Comparison of ENCODE assay signal across 10 mouse cellular contexts in the genomic region with DNA sequence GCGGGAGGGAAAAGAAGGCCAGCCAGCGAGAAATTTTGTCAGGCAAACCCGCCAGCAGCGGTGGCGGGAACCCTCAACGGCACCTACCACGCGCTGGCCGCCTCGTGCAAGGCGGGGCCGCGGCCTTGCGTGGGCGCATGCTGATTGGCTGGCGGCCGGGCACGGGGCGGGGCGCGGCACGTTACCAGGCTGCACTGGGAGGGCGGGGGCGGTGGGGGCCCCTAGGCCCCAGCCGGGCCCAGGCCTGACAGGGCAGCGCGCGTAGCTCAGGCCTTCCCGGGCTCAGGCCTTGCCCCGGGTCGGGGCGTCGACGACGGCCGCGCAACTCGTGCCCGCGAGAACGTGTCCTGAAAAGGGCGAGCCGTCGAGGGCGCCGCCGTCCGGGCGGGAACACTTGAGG. TPM values are rescaled to one million over a fixed set of nuclear protein-coding genes. Genes with fewer than 3 reads are reported as not detected.
DNase-seq lines count a peak whose midpoint lies in the region; ATAC-seq and TF ChIP-seq lines count a peak whose summit lies in the region.
"Had no signal": no experiment of that assay in that cellular context is flagged by ENCODE, and none has a peak within 500 bp of the region (broad histone marks: within the 10 kb centered on the region; RNA-seq: fewer than 3 reads in every experiment).

No protein-coding gene starts in this region.

- H3K4me2 ChIP-seq in heart, embryonic 15.5 days: peak overlapping the region; percentile 89
- H3K4me2 ChIP-seq in hindbrain, embryonic 11.5 days (replicated peaks; ENCODE audit: low read depth, low read length): peak overlapping the region; percentile 51; the same call in 1 of the 2 replicates
- peak overlapping the region; percentile 58 for H3K4me2 ChIP-seq in midbrain, embryonic 12.5 days (replicated peaks)

- H3K9me3 ChIP-seq in heart, embryonic 15.5 days (replicated peaks): peaks cover 8% of the 10 kb centered on the region
- H3K9me3 ChIP-seq in ES-E14 (ENCODE audit: control insufficient read depth, insufficient read depth, low read depth, low read length): no peaks in the 10 kb centered on the region
- no peaks in the 10 kb centered on the region for H3K9me3 ChIP-seq in hindbrain, embryonic 11.5 days (ENCODE audit: control insufficient read depth, low read length)
- H3K9me3 ChIP-seq in midbrain, embryonic 12.5 days: 0 out of 2 replicates have a peak, but pooled peaks cover 4% of the 10 kb centered on the region

- WGBS in heart, embryonic 15.5 days: 39% methylated on average over 36 of the region's 49 CpGs
- WGBS in hindbrain, embryonic 11.5 days: 40% methylated on average over 33 of the region's 49 CpGs
- whole genome bisulfite sequencing in midbrain, embryonic 12.5 days: 52% methylated on average over 44 of the region's 49 CpGs

- no peak for ATAC-seq in heart, embryonic 15.5 days (replicated peaks; ENCODE audit: insufficient number of reproducible peaks, insufficient read depth, low FRiP score, low read depth)
- peak; percentile 68 for ATAC-seq in hindbrain, embryonic 11.5 days (ENCODE audit: low FRiP score)
- peak; percentile 66 for ATAC-seq in midbrain, embryonic 12.5 days (ENCODE audit: low FRiP score, low read depth)

- H3K9ac ChIP-seq in heart, embryonic 15.5 days: no peak overlapping the region
- H3K9ac ChIP-seq in ES-E14 (ENCODE audit: insufficient read depth, low read depth, low read length, poor library complexity, severe bottlenecking): 0 out of 2 replicates have a peak overlapping the region, but pooled peaks have one; percentile 23
- no peak overlapping the region for H3K9ac ChIP-seq in hindbrain, embryonic 11.5 days (ENCODE audit: low read depth, low read length)
- H3K9ac ChIP-seq in midbrain, embryonic 12.5 days (replicated peaks): no peak overlapping the region

- intact Hi-C loops in heart, postnatal 10 days (cut with DNase I): loop anchor here (5.0 kb wide), 1 partner anchor 125 kb away; a partner anchor contains a TSS

- no peaks in the 10 kb centered on the region for H3K36me3 ChIP-seq in heart, embryonic 15.5 days
- no peaks in the 10 kb centered on the region for H3K36me3 ChIP-seq in ES-E14 (ENCODE audit: control insufficient read depth, insufficient read depth, low read length, poor library complexity, severe bottlenecking)
- no peaks in the 10 kb centered on the region for H3K36me3 ChIP-seq in hindbrain, embryonic 11.5 days (ENCODE audit: control insufficient read depth, insufficient read depth, low read length)
- no peaks in the 10 kb centered on the region for H3K36me3 ChIP-seq in midbrain, embryonic 12.5 days
- H3K36me3 ChIP-seq: G1E had no signal

- H3K27me3 ChIP-seq in heart, embryonic 15.5 days: peaks cover 22% of the 10 kb centered on the region
- peaks cover 14% of the 10 kb centered on the region for H3K27me3 ChIP-seq in hindbrain, embryonic 11.5 days (ENCODE audit: control insufficient read depth, insufficient read depth, low read length)
- peaks cover 21% of the 10 kb centered on the region for H3K27me3 ChIP-seq in midbrain, embryonic 12.5 days

- H3K27ac ChIP-seq in heart, embryonic 15.5 days: no peak overlapping the region
- H3K27ac ChIP-seq in ES-E14 (ENCODE audit: insufficient read depth, low read depth, low read length, poor library complexity, severe bottlenecking): no peak overlapping the region
- no peak overlapping the region for H3K27ac ChIP-seq in hindbrain, embryonic 11.5 days (ENCODE audit: low read depth, low read length)
- no peak overlapping the region for H3K27ac ChIP-seq in midbrain, embryonic 12.5 days (replicated peaks)

- no peak for DNase-seq in heart, postnatal 10 days
- DNase-seq in ES-E14 (ENCODE audit: low read depth, low spot score) (no peak), adipocyte (ENCODE audit: low spot score) (no peak)
- DNase-seq in hindbrain, embryonic 11.5 days (ENCODE audit: low spot score): peak; percentile 10
- DNase-seq in adrenal gland, adult (ENCODE audit: inconsistent age in 2 of 2, low spot score in 1 of 2): no peak
- no peak for DNase-seq in right cerebral cortex, postnatal 36 days (ENCODE audit: low spot score in 2 of 2)

- H3K4me3 ChIP-seq in heart, embryonic 15.5 days: peak overlapping the region; percentile 61
- H3K4me3 ChIP-seq in ES-E14 (ENCODE audit: insufficient read depth in 1 of 2, low read depth in 1 of 2, low read length in 2 of 2, poor library complexity in 1 of 2, severe bottlenecking in 1 of 2): peak overlapping the region; percentile 60 to 71; a peak in 3 of 4 replicates
- H3K4me3 ChIP-seq in hindbrain, embryonic 11.5 days (ENCODE audit: low read depth, low read length): no peak overlapping the region
- peak overlapping the region; percentile 51 for H3K4me3 ChIP-seq in midbrain, embryonic 12.5 days

- in situ Hi-C loops in ES-E14 (cut with MboI; ENCODE audit: low sequenced_read_pairs in 2 of 2, unreplicated experiment in 2 of 2): no loop called here

- peaks cover 12% of the 10 kb centered on the region for H3K4me1 ChIP-seq in heart, embryonic 15.5 days (replicated peaks)
- H3K4me1 ChIP-seq in ES-E14 (ENCODE audit: control insufficient read depth in 2 of 2, insufficient read depth in 2 of 2, low read length in 2 of 2, poor library complexity in 1 of 2): 0 out of 4 replicates have a peak, but pooled peaks cover 0 to 3% of the 10 kb centered on the region in 2 experiments
- H3K4me1 ChIP-seq in hindbrain, embryonic 11.5 days (replicated peaks; ENCODE audit: control insufficient read depth, insufficient read depth, low read length): no peaks in the 10 kb centered on the region
- H3K4me1 ChIP-seq in midbrain, embryonic 12.5 days: 0 out of 2 replicates have a peak, but pooled peaks cover 6% of the 10 kb centered on the region

TF ChIP-seq in ES-E14, 5 proteins besides CTCF, POLR2A, EP300 and RAD21:
- no peak for TF ChIP-seq HCFC1 (IDR thresholded peaks at IDR 0.05; ENCODE audit: borderline replicate concordance, insufficient read depth, low read length)
- no peak for TF ChIP-seq MAFK (IDR thresholded peaks at IDR 0.05; ENCODE audit: insufficient read depth, low read depth, low read length)
- TF ChIP-seq ZC3H11A (IDR thresholded peaks at IDR 0.05; ENCODE audit: borderline replicate concordance, low read depth, low read length): no peak
- no peak for TF ChIP-seq CHD2 (IDR thresholded peaks at IDR 0.05; ENCODE audit: low read depth, low read length)
- no peak for TF ChIP-seq ZNF384 (IDR thresholded peaks at IDR 0.05; ENCODE audit: low read depth, low read length)

RNA-seq across cellular contexts. Expression of a gene that starts 0.6 kb away (rescaled TPM):
- 0.13 TPM in 1 of 2 replicates, not detected in the other for polyA plus RNA-seq in heart, embryonic 15.5 days (2015; fragmentation: Nextera tagmentation; extraction: Ambion mirVana)
- not detected for total RNA-seq in heart, postnatal 10 days (2021)
- total RNA-seq in ES-E14 (2012; rRNA removed): 2.9 and 3.5 TPM in 2 replicates
- polyA plus RNA-seq in hindbrain, embryonic 11.5 days (2014; fragmentation: Nextera tagmentation; extraction: Ambion mirVana): 0.20 and 0.42 TPM in 2 replicates
- 0.28 TPM in 1 of 2 replicates, not detected in the other for polyA plus RNA-seq in midbrain, embryonic 12.5 days (2016; fragmentation: Nextera tagmentation; extraction: Ambion mirVana)
- polyA plus RNA-seq: cerebellum, adult 2 months; G1E had no signal

RNA-seq across cellular contexts. Expression of a gene that starts 43.1 kb away (rescaled TPM):
- polyA plus RNA-seq in heart, embryonic 15.5 days (2015; fragmentation: Nextera tagmentation; extraction: Ambion mirVana): 0.91 and 1.0 TPM in 2 replicates
- total RNA-seq in heart, postnatal 10 days (2021): 1 to 10 TPM; 5.0 to 6.2 TPM
- 0.05 and 0.49 TPM in 2 replicates for total RNA-seq in ES-E14 (2012; rRNA removed)
- 2.1 and 2.8 TPM in 2 replicates for polyA plus RNA-seq in hindbrain, embryonic 11.5 days (2014; fragmentation: Nextera tagmentation; extraction: Ambion mirVana)
- 2.2 and 3.6 TPM in 2 replicates for polyA plus RNA-seq in midbrain, embryonic 12.5 days (2016; fragmentation: Nextera tagmentation; extraction: Ambion mirVana)
- polyA plus RNA-seq: G1E had no signal
